Mouse (Mus musculus) ES-CJ7 (cell line): Measurements from ENCODE around the gene Pls1.
A peak's percentile ranks its signal among the peaks of the same experiment; 100 is the strongest.

ENCODE experiments used
- DNase-seq: peaks from one replicate; pipeline ENCODE4 v3.0.0; 2011; ENCODE audit warnings: low read depth, low spot score

Pls1 gene

DNA sequence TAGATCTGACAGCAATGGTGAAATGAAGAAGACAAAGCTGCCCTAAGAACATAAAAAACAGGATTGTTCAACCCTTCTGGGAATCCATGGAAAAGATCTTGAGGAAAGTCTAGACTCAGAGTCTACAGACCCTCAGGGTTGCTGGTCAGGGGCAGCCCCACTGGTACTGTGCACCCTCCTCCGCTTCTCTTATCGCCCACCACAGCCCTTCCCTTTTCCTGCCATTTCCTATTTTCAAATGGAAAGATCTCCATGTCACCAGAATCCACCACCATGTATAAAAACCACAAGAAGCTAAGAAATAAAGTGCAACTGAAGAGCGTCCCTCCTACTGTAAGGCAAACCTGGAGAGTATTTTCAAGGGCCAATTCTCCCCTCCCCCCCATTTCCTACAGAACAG is 41.3 kb downstream of the Pls1 start:
- DNase-seq = no peak

- no peak for DNase-seq
Observed at GRCm38 (mm10) chr9:95801610-95802451, 43.3 kb downstream of the Pls1 start.

DNA sequence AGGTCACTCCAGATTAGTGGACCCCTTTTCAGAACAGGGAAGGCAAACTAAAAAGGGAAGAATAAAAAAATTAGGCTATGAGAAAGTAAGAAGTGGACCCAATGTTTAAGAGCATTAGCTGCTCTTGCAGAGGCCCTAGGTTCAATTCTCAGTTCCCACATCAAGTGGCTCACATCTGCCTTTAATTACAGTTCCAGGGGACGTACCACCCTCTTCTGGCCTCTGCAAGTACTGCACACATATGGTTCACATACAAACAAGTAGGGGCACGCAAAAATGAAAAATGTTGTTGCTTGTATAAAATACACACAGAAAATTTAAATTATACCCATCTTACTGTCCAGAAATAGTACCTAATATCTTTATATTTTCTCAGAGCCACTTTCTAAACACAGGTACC is 48.8 kb downstream of the Pls1 start:
- peak; percentile 41 for DNase-seq

DNA sequence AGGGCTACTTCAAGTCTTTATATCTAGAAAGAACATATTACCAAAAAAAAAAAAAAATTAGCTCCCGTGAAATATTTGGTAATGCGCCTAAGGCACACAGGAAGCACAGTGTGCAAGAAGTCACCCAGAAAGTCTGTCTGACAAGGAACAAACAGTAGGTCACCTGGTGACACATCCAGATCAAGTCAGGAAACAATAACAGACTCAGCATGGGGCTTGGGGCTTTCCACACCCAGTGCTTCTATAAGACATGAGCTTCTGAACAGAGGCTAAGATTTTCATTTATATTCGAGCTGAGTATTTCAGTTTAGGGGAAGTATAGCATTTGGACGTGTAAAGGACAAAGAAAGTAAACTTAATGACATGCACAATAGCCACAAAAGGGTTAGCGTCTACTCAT is 49.3 kb downstream of the Pls1 start:
- DNase-seq = no peak

GRCm38 (mm10) chr9:95795077-95795784 is 49.9 kb downstream of the Pls1 start:
- no peak for DNase-seq

DNA sequence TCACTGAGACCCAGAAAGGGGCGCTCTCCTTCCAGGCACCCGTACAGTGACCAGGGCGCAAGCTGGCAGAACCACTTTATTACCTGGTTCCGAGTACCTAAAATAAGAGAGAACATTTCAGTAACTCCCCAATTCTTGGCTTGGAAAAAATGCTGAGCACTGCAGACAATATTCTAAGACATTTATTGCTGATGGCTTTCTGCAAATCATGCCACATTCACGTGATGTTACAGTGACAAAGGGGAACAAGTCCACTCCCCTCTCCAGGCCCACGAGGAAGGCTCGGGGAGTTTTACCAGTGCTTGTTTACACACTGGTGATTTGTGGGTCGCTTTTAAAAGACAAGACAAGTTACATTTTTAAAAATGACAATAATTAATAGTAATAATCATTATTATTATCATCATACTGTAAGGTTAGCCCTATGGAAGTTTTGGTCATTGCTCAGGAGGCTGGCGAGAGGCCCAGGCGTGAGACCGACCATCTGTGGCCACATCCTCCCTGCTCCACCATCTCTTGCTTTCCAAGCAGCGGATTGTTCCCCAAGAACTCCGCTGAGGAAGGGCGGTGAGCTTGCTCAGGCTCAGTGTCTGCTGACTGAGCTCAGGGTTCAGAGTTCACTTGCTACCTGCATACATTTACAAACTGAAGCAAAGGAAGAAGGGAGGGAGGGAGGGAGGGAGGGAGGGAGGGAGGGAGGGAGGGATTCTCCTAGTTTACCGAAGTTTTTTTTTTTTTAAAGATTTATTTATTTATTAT is 50.9 kb downstream of the Pls1 start:
- no peak for DNase-seq

- no peak for DNase-seq
Observed at GRCm38 (mm10) chr9:95784888-95785511, 60.1 kb downstream of the Pls1 start.

DNA sequence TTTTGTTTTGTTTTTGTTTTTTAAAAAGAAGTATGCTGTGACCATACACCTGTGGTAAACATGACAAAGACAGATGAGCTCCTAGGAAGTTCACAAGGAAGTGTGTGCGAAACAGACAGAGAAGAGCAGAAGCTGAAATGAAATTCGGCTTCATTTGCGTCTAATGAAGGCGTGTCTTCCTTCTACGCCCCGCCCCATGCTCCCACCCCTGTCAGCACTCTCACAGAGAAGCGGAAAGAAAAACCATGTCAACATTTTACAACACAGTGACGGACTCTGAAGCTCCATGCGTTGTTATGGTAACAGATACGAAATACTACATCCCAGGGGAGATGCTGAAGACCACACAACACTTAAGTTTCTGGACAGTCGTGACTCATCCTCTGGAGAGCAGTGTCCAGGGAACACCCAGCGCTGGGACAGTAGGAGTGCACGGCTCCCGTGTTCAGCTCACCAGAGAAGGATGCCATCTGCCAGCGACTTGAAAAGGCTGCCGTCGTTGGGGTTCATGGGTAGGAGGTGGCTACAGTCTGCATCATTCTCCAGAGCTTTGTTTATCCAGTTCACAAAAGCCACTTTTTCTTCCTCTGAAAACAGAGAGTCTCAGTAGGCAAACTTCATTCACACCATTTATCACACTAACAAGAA is 61.3 kb downstream of the Pls1 start:
- DNase-seq = no peak

DNA sequence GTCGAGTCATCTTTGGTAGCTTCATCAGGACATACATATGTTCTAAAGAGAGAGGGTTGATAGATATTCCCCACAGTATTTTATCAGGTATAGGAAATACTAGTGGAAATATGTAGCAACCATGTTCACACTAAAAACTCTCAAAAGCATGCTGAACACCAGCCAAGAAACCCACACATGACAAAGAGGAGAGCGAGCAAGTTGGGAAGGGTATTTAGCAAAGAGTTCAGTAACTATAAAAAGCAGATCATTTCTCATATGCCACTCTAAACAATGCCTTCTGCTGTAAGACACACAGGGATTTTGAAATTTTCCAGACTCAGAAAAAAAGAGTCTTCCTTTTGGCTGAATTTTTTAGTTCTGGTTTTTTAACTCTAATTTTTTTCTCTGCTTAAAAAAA is 73.4 kb downstream of the Pls1 start:
- DNase-seq = no peak

DNA sequence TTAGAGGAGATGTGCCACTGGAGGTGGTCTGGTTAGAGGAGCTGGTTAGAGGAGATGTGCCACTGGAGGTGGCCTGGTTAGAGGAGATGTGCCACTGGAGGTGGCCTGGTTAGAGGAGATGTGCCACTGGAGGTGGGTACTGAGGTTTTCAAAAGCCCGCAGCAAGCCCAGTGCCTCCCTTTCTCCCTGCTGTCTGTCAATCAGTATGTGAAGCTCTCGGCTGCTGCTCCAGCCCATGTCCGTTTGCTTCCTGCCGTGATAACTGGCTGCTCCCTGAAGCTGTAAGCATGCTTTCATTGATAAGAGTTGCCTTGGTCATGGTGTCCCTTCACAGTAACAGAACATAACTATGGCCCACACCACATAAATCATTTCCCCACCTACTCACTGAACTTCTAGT is 81.9 kb downstream of the Pls1 start:
- DNase-seq = no peak

GRCm38 (mm10) chr9:95762228-95762627 is 82.9 kb downstream of the Pls1 start:
- DNase-seq = no peak

GRCm38 (mm10) chr9:95761381-95761780 is 83.7 kb downstream of the Pls1 start:
- DNase-seq = no peak

GRCm38 (mm10) chr9:95750746-95751145 is 94.4 kb downstream of the Pls1 start:
- DNase-seq = no peak

DNA sequence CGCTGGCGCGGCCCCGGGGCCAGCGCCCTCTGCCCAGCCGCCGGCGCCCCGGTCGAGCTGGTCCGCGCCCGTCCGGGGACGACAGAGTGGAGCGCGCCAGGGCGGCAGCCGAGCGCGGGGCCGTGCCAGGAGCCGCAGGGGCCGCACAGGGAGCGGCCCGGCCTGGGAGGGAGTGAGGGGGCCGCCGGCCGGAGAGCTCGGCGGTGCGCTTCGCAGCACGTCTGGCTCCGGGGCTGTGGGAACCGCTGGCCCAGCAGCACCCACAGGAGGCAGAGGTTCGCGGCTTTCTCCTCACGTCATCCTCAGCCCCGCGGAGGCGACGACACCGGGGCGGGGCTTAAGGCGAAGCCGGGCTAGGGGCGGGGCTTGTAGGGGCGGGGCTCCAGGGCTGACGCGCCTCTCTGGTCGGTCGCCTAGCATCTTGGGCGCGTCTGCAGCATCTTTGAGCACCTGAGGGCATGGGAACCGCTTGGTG is 95.0 kb downstream of the Pls1 start, which contains the start of gene Trpc1:
Trpc1 (minus strand) TSS at position 339 of the 475 bp plus-strand sequence.
- peak; percentile 88 for DNase-seq

DNA sequence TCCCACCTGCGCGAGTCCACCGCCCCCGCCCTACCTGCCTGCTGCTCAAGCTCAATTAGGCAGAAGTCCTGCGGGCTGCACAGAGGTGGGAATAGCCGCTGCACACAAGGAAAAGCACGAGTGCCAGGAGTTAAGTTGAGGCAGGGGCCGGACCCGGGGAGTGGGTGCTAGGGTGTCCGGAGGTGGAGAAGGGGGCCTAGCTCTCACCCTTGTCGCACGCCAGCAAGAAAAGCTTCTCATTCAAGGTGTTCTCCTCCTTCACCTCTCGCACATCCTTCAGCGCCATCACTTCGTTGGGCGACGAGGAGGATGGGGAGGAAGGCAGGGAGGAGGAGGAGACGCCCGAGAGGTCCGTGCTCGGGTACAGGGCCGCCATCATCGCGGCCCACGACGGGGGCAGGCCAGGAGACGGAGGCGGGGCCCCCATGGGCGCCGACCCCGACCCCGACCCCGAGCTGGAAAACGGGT is 95.6 kb downstream of the Pls1 start:
- peak; percentile 24 for DNase-seq

GRCm38 (mm10) chr9:95747298-95747697 is 97.8 kb downstream of the Pls1 start:
- DNase-seq = no peak

DNA sequence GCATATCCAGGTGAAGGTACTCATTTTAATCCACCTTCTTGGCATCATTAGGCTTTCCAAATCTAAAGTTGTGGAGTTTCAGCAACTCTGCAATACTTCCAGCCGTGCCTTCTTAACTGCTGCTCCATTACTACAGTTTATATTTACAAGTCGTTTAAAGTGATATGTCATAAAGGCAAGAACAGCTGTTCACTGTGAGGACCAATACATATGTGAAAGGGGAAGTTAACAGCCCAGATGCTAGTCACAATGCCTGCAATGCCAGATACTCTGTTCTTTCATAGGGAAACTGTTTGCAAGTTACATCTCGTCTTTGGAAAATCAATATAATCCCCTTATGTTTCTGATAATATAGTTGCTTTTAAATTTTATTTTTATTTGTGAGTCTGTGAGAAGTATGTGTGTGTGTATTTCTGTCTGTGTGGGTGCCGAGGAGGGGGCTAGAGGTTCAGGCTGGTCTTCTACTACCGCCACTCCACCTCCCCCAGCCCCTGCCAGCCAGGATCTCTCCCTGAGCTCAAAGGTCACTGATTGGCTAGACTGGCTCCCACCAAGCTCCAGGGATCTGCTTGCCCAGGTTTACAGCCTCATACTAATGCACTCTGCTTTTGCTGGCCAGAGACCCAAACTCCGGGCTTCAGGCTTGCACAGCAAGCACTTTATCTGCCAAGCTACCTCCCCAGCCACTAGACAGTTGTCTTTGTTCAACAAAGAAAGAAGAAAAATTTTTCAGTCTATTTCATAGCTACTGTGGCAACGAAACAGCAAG is 100.1 kb downstream of the Pls1 start:
- no peak for DNase-seq

GRCm38 (mm10) chr9:95736238-95736637 is 108.9 kb downstream of the Pls1 start:
- no peak for DNase-seq

- DNase-seq = no peak
Observed at GRCm38 (mm10) chr9:95712574-95712973, 132.5 kb downstream of the Pls1 start.

DNA sequence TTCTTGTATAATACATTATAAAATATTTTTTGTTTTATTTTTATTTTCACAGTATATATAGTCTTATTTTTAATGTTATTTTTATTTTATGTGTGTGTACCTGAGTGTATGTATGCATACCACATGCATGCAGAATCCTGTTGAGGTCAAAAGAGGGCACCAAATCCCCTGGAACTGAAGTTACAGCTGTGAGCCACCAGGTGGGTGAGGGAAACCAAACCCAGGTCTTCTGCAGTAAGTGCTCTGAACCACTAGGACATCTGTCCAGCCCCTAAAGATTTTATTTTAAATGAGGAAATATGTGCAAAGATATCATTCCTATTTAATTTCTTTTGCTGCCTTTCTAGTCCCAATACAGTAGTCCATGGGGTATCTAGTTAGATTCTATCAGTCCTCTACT is 136.2 kb downstream of the Pls1 start:
- peak; percentile 70 for DNase-seq
